Mouse (Mus musculus): ENCODE results near the gene Hinfp. TPM values are rescaled to one million over a fixed set of nuclear protein-coding genes. Genes with fewer than 3 reads are reported as not detected.

Gene Hinfp
- polyA plus RNA-seq, 1 experiment from 2014 or later = 19.9 TPM

- WGBS = 75% methylated on average over 6 of the region's 6 CpGs
Observed at GRCm38 (mm10) chr9:44247907-44248306, 57.6 kb downstream of the Hinfp start.

DNA sequence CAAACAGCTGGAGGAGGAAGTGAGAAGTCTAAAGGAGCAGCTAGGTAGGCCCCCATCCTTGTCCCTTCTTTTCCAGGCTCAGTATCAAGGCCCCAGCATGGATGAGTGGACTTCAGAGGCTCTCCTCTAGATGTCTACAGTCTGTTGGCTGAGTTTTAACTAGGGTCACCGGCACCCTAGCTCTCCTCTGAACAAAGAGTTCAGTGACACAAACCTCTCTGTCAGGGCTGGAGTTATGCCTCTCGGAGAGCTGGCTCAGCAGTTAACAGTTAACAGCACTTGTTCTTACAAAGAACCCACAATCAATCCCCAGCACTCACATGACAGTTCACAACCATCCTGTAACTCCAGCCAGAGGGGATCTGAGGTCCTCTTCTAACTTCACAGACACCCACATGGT, 61.9 kb downstream of the Hinfp start:
- Histone ChIP-seq H3K27ac (no peak overlapping the region), H3K4me2 (replicated peaks) (no peak overlapping the region), H3K9ac (no peak overlapping the region), H3K36me3 (no peaks in the 10 kb centered on the region), H3K4me1 (replicated peaks) (no peaks in the 10 kb centered on the region), H3K4me3 (replicated peaks) (no peak overlapping the region), H3K27me3 (replicated peaks) (no peaks in the 10 kb centered on the region), H3K9me3 (no peaks in the 10 kb centered on the region)
- no peak for ATAC-seq
- WGBS = 50% methylated on average over 2 of the region's 2 CpGs

More at GRCm38 (mm10) chr9:44247907-44248306, 57.6 kb downstream of the Hinfp start:
- no peak overlapping the region for H3K9ac ChIP-seq
- 0 out of 2 replicates have a peak, but pooled peaks cover 8% of the 10 kb centered on the region for H3K4me1 ChIP-seq (replicated peaks)
- no peaks in the 10 kb centered on the region for H3K9me3 ChIP-seq
- no peak overlapping the region for H3K4me3 ChIP-seq (replicated peaks)
- no peaks in the 10 kb centered on the region for H3K27me3 ChIP-seq (replicated peaks)
- no peak overlapping the region for H3K4me2 ChIP-seq (replicated peaks)
- no peak for ATAC-seq
- no peak overlapping the region for H3K27ac ChIP-seq
- H3K36me3 ChIP-seq = no peaks in the 10 kb centered on the region

Other genes with a start within 250 kb of the Hinfp start
- 10.8 and 16.6 TPM in 2 replicates for gene Usp2, start 238.7 kb downstream of the Hinfp start, polyA plus RNA-seq (2015; fragmentation: Nextera tagmentation; extraction: Ambion mirVana)
- 0.06 and 0.10 TPM in 2 replicates for gene Mfrp, start 203.9 kb downstream of the Hinfp start, polyA plus RNA-seq (2015; fragmentation: Nextera tagmentation; extraction: Ambion mirVana)
- gene C1qtnf5, start 198.4 kb downstream of the Hinfp start, polyA plus RNA-seq (2015; fragmentation: Nextera tagmentation; extraction: Ambion mirVana) = 3.1 and 3.5 TPM in 2 replicates
- 0.10 TPM in 1 of 2 replicates, not detected in the other for gene Gm49380, start 192.2 kb downstream of the Hinfp start, polyA plus RNA-seq (2015; fragmentation: Nextera tagmentation; extraction: Ambion mirVana)
- gene Rnf26, start 192.2 kb downstream of the Hinfp start, polyA plus RNA-seq (2015; fragmentation: Nextera tagmentation; extraction: Ambion mirVana) = 56.9 and 57.9 TPM in 2 replicates
- 40.0 and 43.5 TPM in 2 replicates for gene Mcam, start 171.2 kb downstream of the Hinfp start, polyA plus RNA-seq (2015; fragmentation: Nextera tagmentation; extraction: Ambion mirVana)
- gene Cbl, start 71.6 kb downstream of the Hinfp start, polyA plus RNA-seq (2015; fragmentation: Nextera tagmentation; extraction: Ambion mirVana) = 13.2 and 14.8 TPM in 2 replicates
- not detected in 2 replicates for gene Ccdc153, start 65.0 kb downstream of the Hinfp start, polyA plus RNA-seq (2015; fragmentation: Nextera tagmentation; extraction: Ambion mirVana)
- 11.7 and 12.9 TPM in 2 replicates for gene Pdzd3, start 54.2 kb downstream of the Hinfp start, polyA plus RNA-seq (2015; fragmentation: Nextera tagmentation; extraction: Ambion mirVana)
- gene Nlrx1, start 37.1 kb downstream of the Hinfp start, polyA plus RNA-seq (2015; fragmentation: Nextera tagmentation; extraction: Ambion mirVana) = 5.5 and 5.9 TPM in 2 replicates
- gene Abcg4, start 17.1 kb downstream of the Hinfp start, polyA plus RNA-seq (2015; fragmentation: Nextera tagmentation; extraction: Ambion mirVana) = 2.5 and 2.9 TPM in 2 replicates
- gene C2cd2l, start 14.6 kb upstream of the Hinfp start, polyA plus RNA-seq (2015; fragmentation: Nextera tagmentation; extraction: Ambion mirVana) = 6.8 and 10.6 TPM in 2 replicates
- 38.2 and 38.6 TPM in 2 replicates for gene Dpagt1, start 20.3 kb upstream of the Hinfp start, polyA plus RNA-seq (2015; fragmentation: Nextera tagmentation; extraction: Ambion mirVana)
- 280 and 298 TPM in 2 replicates for gene H2afx, start 29.0 kb upstream of the Hinfp start, polyA plus RNA-seq (2015; fragmentation: Nextera tagmentation; extraction: Ambion mirVana)
- 128 and 141 TPM in 2 replicates for gene Hmbs, start 38.6 kb upstream of the Hinfp start, polyA plus RNA-seq (2015; fragmentation: Nextera tagmentation; extraction: Ambion mirVana)
- gene Vps11, start 56.0 kb upstream of the Hinfp start, polyA plus RNA-seq (2015; fragmentation: Nextera tagmentation; extraction: Ambion mirVana) = 28.9 and 30.3 TPM in 2 replicates
- gene Hyou1, start 73.8 kb upstream of the Hinfp start, polyA plus RNA-seq (2015; fragmentation: Nextera tagmentation; extraction: Ambion mirVana) = 38.8 and 43.6 TPM in 2 replicates
- gene Slc37a4, start 91.2 kb upstream of the Hinfp start, polyA plus RNA-seq (2015; fragmentation: Nextera tagmentation; extraction: Ambion mirVana) = 51.7 and 59.2 TPM in 2 replicates
- gene Rps25, start 101.5 kb upstream of the Hinfp start, polyA plus RNA-seq (2015; fragmentation: Nextera tagmentation; extraction: Ambion mirVana) = 2,026 and 2,084 TPM in 2 replicates
- 122 and 123 TPM in 2 replicates for gene Trappc4, start 101.9 kb upstream of the Hinfp start, polyA plus RNA-seq (2015; fragmentation: Nextera tagmentation; extraction: Ambion mirVana)
- 24.0 and 25.6 TPM in 2 replicates for gene Ccdc84, start 112.9 kb upstream of the Hinfp start, polyA plus RNA-seq (2015; fragmentation: Nextera tagmentation; extraction: Ambion mirVana)
- gene Foxr1, start 135.5 kb upstream of the Hinfp start, polyA plus RNA-seq (2015; fragmentation: Nextera tagmentation; extraction: Ambion mirVana) = not detected in 2 replicates
- gene Upk2, start 149.3 kb upstream of the Hinfp start, polyA plus RNA-seq (2015; fragmentation: Nextera tagmentation; extraction: Ambion mirVana) = 1.2 TPM in 2 replicates
- 7.5 and 7.8 TPM in 2 replicates for gene Bcl9l, start 177.2 kb upstream of the Hinfp start, polyA plus RNA-seq (2015; fragmentation: Nextera tagmentation; extraction: Ambion mirVana)

Data from intestine, embryonic 15.5 days (tissue).